Mouse (Mus musculus) activated CD4-positive, CD25-positive, alpha-beta regulatory T cell (primary cell): ENCODE measurements around the gene Myo15. TPM values are rescaled to one million over a fixed set of nuclear protein-coding genes. Genes with fewer than 3 reads are reported as not detected.

ENCODE experiments used
- polyA plus RNA-seq, 2 experiments: library from polyadenylated mRNA; unstranded; fragments of 100-300 nt; shearing (Covaris generic); gene quantifications; one replicate each; pipeline ENCODE4 v1.2.1; 2017

Gene Myo15
- under 1 TPM in 1 of 2 experiments, not detected in 1; 0.25 TPM for polyA plus RNA-seq

GRCm38 (mm10) chr11:60469039-60469438 is at the start of gene Myo15:
TSS of gene Myo15 (plus strand) at chr11:60469339.

GRCm38 (mm10) chr11:60454080-60454744 is 14.9 kb upstream of the Myo15 start, which contains the start of gene Drg2:
TSS of gene Drg2 (plus strand) at chr11:60454591.

GRCm38 (mm10) chr11:60536180-60536858 is 67.2 kb downstream of the Myo15 start, which contains the start of gene Alkbh5:
TSS of gene Alkbh5 (plus strand) at chr11:60536381.

Other genes with a start within 250 kb of the Myo15 start
- gene Srebf1, start 246.8 kb upstream of the Myo15 start, polyA plus RNA-seq = 10 to 100 TPM; 56.2 to 57.7 TPM
- gene Tom1l2, start 116.4 kb upstream of the Myo15 start, polyA plus RNA-seq = 10 to 100 TPM; 22.7 to 25.4 TPM
- gene Drc3, start 116.0 kb upstream of the Myo15 start, polyA plus RNA-seq = 1 to 10 TPM in 1 of 2 experiments, under 1 TPM in 1; 0.27 to 1.0 TPM
- gene Gid4, start 52.2 kb upstream of the Myo15 start, polyA plus RNA-seq = 10 to 100 TPM; 12.7 to 20.7 TPM
- 10 to 100 TPM; 38.8 to 44.1 TPM for gene Atpaf2, start 50.9 kb upstream of the Myo15 start, polyA plus RNA-seq
- gene Drg2, start 14.7 kb upstream of the Myo15 start, polyA plus RNA-seq = 10 to 100 TPM; 42.2 to 53.7 TPM
- gene Alkbh5, start 67.0 kb downstream of the Myo15 start, polyA plus RNA-seq = 10 to 100 TPM; 17.2 to 26.4 TPM
- 10 to 100 TPM; 31.0 to 32.5 TPM for gene Llgl1, start 230.4 kb downstream of the Myo15 start, polyA plus RNA-seq